Mouse (Mus musculus) E14TG2a.4 (cell line): Measurements from ENCODE around the gene Gm9507.
"Not testable (repeated sequence)": the region's sequence is repeated elsewhere in the genome, so short reads cannot be mapped to it uniquely, and the experiment has no call there.

Experiments used
- CTCF ChIP-seq: conservative IDR thresholded peaks from 2 replicates; pipeline ENCODE4 v1.5.1; 2014; ENCODE audit warnings: low read length
- POU5F1 ChIP-seq: IDR thresholded peaks from 2 replicates; pipeline ENCODE4 v1.6.1; 2014; ENCODE audit warnings: low read length, borderline replicate concordance

- not testable (repeated sequence) for TF ChIP-seq CTCF, POU5F1
Measured at GRCm38 (mm10) chr10:77771225-77771624, 40.4 kb downstream of the Gm9507 start, which contains the start of gene Gm3238.
